Mouse (Mus musculus): Measurements from ENCODE around the gene Traf3ip3. TPM values are rescaled to one million over a fixed set of nuclear protein-coding genes. Genes with fewer than 3 reads are reported as not detected.
A peak's percentile ranks its signal among the peaks of the same experiment; 100 is the strongest.

Gene Traf3ip3
- total and polyA plus RNA-seq, 3 experiments, result 0.94 to 2.7 (median 2.2) TPM

GRCm38 (mm10) chr1:193133726-193134125 lies 67.8 kb downstream of the Traf3ip3 start:
- Histone ChIP-seq H3K27me3 (ENCODE audit: control insufficient read depth, insufficient read depth, low read length) (no peaks in the 10 kb centered on the region), H3K4me3 (no peak overlapping the region), H3K36me3 (ENCODE audit: control insufficient read depth, insufficient read depth, low read length) (0 out of 2 replicates have a peak, but pooled peaks cover 2% of the 10 kb centered on the region), H3K4me1 (ENCODE audit: control insufficient read depth, insufficient read depth, low read length) (no peaks in the 10 kb centered on the region), H3K27ac (no peak overlapping the region), H3K9ac (ENCODE audit: low read depth, low read length) (no peak overlapping the region), H3K79me2 (replicated peaks; ENCODE audit: control insufficient read depth, insufficient read depth, low read length) (peaks cover 2% of the 10 kb centered on the region; the same call in 1 of the 2 replicates)
- DNase-seq, result no peak
- 82% methylated on average over 1 of the region's 1 CpGs for WGBS
- TF ChIP-seq CTCF (IDR thresholded peaks at IDR 0.05) (peak; percentile 24; the same call in 1 of the 2 replicates), EP300 (IDR thresholded peaks at IDR 0.05; ENCODE audit: insufficient read depth, low read depth, low read length) (no peak)
- intact Hi-C loops (cut with DNase I), result loop anchor here (5.0 kb wide), 1 partner anchor 59 kb away; no protein-coding TSS in a partner anchor

DNA sequence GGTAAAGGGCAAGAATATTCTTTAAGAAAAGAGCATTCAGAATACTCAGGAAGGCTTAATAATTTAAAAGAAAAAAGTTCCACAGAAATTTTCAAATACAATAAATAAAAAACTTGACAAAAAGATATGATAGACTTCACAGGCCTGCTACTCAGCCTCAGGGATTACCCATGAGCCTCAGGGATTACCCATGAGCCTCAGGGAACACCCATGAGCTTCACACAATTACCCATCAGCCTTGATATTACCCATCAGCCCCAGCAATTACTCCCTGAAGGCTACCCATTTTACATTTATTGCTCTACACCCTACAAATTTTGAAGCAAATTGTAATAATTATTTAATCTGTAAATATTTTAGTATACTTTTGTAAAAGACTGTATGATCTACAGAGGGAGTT lies 69.1 kb downstream of the Traf3ip3 start:
- no peak for DNase-seq
- Histone ChIP-seq H3K27me3 (ENCODE audit: control insufficient read depth, insufficient read depth, low read length) (no peaks in the 10 kb centered on the region), H3K27ac (no peak overlapping the region), H3K36me3 (ENCODE audit: control insufficient read depth, insufficient read depth, low read length) (0 out of 2 replicates have a peak, but pooled peaks cover 2% of the 10 kb centered on the region), H3K4me1 (ENCODE audit: control insufficient read depth, insufficient read depth, low read length) (no peaks in the 10 kb centered on the region), H3K4me3 (no peak overlapping the region), H3K9ac (ENCODE audit: low read depth, low read length) (no peak overlapping the region), H3K79me2 (replicated peaks; ENCODE audit: control insufficient read depth, insufficient read depth, low read length) (peaks cover 2% of the 10 kb centered on the region; the same call in 1 of the 2 replicates)
- TF ChIP-seq EP300 (IDR thresholded peaks at IDR 0.05; ENCODE audit: insufficient read depth, low read depth, low read length) (no peak), POLR2A (IDR thresholded peaks at IDR 0.05; ENCODE audit: insufficient read depth, low read depth, low read length) (no peak), CTCF (IDR thresholded peaks at IDR 0.05) (no peak)
- intact Hi-C loops (cut with DNase I), result loop anchor here (5.0 kb wide), 1 partner anchor 60 kb away; no protein-coding TSS in a partner anchor

DNA sequence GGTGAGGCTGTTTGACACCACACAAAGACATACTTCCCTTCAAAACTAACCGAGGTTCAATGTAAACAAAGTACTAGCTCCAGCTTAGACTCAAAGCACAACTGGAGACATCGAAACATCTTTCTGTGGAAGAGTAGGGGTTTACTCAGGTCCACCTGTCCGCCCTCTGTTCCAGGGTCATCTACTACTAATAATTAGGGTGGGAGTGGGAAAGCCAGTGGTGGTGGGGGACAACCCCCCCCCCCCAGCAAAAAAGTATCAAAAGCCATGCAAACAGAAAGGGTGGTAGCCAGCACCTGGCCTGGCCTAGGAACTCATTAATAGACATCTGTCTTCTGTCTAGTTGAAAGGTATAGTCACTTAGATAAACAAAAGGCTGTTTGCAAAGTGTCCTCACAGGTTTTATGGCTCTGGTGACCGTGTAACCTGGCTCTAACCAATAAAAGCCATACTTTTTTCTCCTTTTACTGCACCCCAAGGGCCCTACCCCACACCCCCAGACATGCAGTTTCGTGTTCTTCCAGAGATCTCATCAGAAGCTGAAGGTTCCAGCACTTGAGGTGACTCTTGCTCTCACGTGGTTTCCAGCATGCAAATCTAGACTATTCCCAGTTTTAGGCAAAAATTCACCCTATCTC lies 70.1 kb downstream of the Traf3ip3 start:
- no peak for DNase-seq
- intact Hi-C loops (cut with DNase I), result loop anchor here (5.0 kb wide), 1 partner anchor 61 kb away; no protein-coding TSS in a partner anchor
- H3K4me3 ChIP-seq, result no peak overlapping the region
- H3K9ac ChIP-seq (ENCODE audit: low read depth, low read length), result no peak overlapping the region
- no peaks in the 10 kb centered on the region for H3K27me3 ChIP-seq (ENCODE audit: control insufficient read depth, insufficient read depth, low read length)
- 0 out of 2 replicates have a peak, but pooled peaks cover 2% of the 10 kb centered on the region for H3K36me3 ChIP-seq (ENCODE audit: control insufficient read depth, insufficient read depth, low read length)
- H3K4me1 ChIP-seq (ENCODE audit: control insufficient read depth, insufficient read depth, low read length), result no peaks in the 10 kb centered on the region
- WGBS, result 79% methylated on average over 6 of the region's 6 CpGs
- H3K27ac ChIP-seq, result no peak overlapping the region
- peaks cover 2% of the 10 kb centered on the region; the same call in 1 of the 2 replicates for H3K79me2 ChIP-seq (replicated peaks; ENCODE audit: control insufficient read depth, insufficient read depth, low read length)
- TF ChIP-seq POLR2A (IDR thresholded peaks at IDR 0.05; ENCODE audit: insufficient read depth, low read depth, low read length) (no peak), EP300 (IDR thresholded peaks at IDR 0.05; ENCODE audit: insufficient read depth, low read depth, low read length) (no peak), CTCF (IDR thresholded peaks at IDR 0.05) (no peak)

- no peak overlapping the region for H3K9ac ChIP-seq (ENCODE audit: low read depth, low read length)
- H3K4me1 ChIP-seq (ENCODE audit: control insufficient read depth, insufficient read depth, low read length), result no peaks in the 10 kb centered on the region
- no peaks in the 10 kb centered on the region for H3K27me3 ChIP-seq (ENCODE audit: control insufficient read depth, insufficient read depth, low read length)
- TF ChIP-seq POLR2A (IDR thresholded peaks at IDR 0.05; ENCODE audit: insufficient read depth, low read depth, low read length) (no peak), CTCF (IDR thresholded peaks at IDR 0.05) (no peak), EP300 (IDR thresholded peaks at IDR 0.05; ENCODE audit: insufficient read depth, low read depth, low read length) (no peak)
- DNase-seq, result no peak
- H3K79me2 ChIP-seq (replicated peaks; ENCODE audit: control insufficient read depth, insufficient read depth, low read length), result peaks cover 2% of the 10 kb centered on the region; the same call in 1 of the 2 replicates
- no peak overlapping the region for H3K27ac ChIP-seq
- intact Hi-C loops (cut with DNase I), result loop anchor here (1.0 to 5.0 kb wide), 2 partner anchors 42 to 61 kb away; no protein-coding TSS in a partner anchor
- 0 out of 2 replicates have a peak, but pooled peaks cover 2% of the 10 kb centered on the region for H3K36me3 ChIP-seq (ENCODE audit: control insufficient read depth, insufficient read depth, low read length)
- no peak overlapping the region for H3K4me3 ChIP-seq
- 84% methylated on average over 8 of the region's 8 CpGs for WGBS
These were observed 70.7 kb downstream of the Traf3ip3 start for GRCm38 (mm10) chr1:193130839-193131238.

DNA sequence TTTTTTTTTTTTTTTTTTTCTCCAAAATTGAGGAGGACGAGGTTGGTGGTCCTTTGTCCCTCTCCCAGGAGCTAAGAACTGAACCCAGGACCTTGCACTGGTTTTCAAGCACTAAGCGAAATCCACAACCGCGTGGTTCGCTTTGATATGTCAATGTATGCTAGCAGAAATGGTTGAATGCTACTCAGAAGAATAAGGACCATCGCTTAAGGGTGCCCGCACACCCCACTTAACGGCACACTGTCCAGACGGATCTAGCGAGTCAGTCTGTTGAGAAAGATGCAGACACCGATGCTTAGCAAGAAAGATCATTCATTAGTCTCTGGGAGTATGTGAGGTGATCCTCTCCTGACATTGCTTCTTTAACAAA lies 71.1 kb downstream of the Traf3ip3 start:
- peak overlapping the region; percentile 71 for H3K4me3 ChIP-seq
- intact Hi-C loops (cut with DNase I), result loop anchor here (1.0 to 5.0 kb wide), 2 partner anchors 43 to 62 kb away; no protein-coding TSS in a partner anchor
- TF ChIP-seq CTCF (IDR thresholded peaks at IDR 0.05) (no peak), POLR2A (IDR thresholded peaks at IDR 0.05; ENCODE audit: insufficient read depth, low read depth, low read length) (no peak), EP300 (IDR thresholded peaks at IDR 0.05; ENCODE audit: insufficient read depth, low read depth, low read length) (no peak)
- no peaks in the 10 kb centered on the region for H3K4me1 ChIP-seq (ENCODE audit: control insufficient read depth, insufficient read depth, low read length)
- H3K79me2 ChIP-seq (replicated peaks; ENCODE audit: control insufficient read depth, insufficient read depth, low read length), result peaks cover 2% of the 10 kb centered on the region; the same call in 1 of the 2 replicates
- DNase-seq, result no peak
- WGBS, result 36% methylated on average over 11 of the region's 11 CpGs
- H3K27ac ChIP-seq, result peak overlapping the region; percentile 37; the same call in 1 of the 2 replicates
- no peaks in the 10 kb centered on the region for H3K27me3 ChIP-seq (ENCODE audit: control insufficient read depth, insufficient read depth, low read length)
- H3K9ac ChIP-seq (ENCODE audit: low read depth, low read length), result no peak overlapping the region
- H3K36me3 ChIP-seq (ENCODE audit: control insufficient read depth, insufficient read depth, low read length), result 0 out of 2 replicates have a peak, but pooled peaks cover 2% of the 10 kb centered on the region
